Mouse (Mus musculus): ENCODE data around the gene Nudc. TPM values are rescaled to one million over a fixed set of nuclear protein-coding genes. Genes with fewer than 3 reads are reported as not detected.
"Not testable (repeated sequence)": the region's sequence is repeated elsewhere in the genome, so short reads cannot be mapped to it uniquely, and the experiment has no call there.

Nudc gene
- total RNA-seq, 2 experiments from 2014 or later = 250 to 271 TPM

GRCm38 (mm10) chr4:133552768-133553447 lies 7.1 kb upstream of the Nudc start, which contains the start of gene Nr0b2:
Nr0b2 (plus strand) TSS chr4:133553376.
- no peak for ATAC-seq (replicated peaks; ENCODE audit: low FRiP score, low TSS enrichment, poor library complexity, severe bottlenecking)

GRCm38 (mm10) chr4:133552029-133552428 lies 6.2 kb upstream of the Nudc start:
- no peak for ATAC-seq (replicated peaks; ENCODE audit: low FRiP score, low TSS enrichment, poor library complexity, severe bottlenecking)

- no peak for ATAC-seq (replicated peaks; ENCODE audit: low FRiP score, low TSS enrichment, poor library complexity, severe bottlenecking)
Measured at GRCm38 (mm10) chr4:133536652-133537051, 9.1 kb downstream of the Nudc start.

- ATAC-seq (replicated peaks; ENCODE audit: low FRiP score, low TSS enrichment, poor library complexity, severe bottlenecking) = no peak
Measured at GRCm38 (mm10) chr4:133536081-133536480, 9.7 kb downstream of the Nudc start.

- no peak for ATAC-seq (replicated peaks; ENCODE audit: low FRiP score, low TSS enrichment, poor library complexity, severe bottlenecking)
Measured at GRCm38 (mm10) chr4:133532777-133533176, 13.0 kb downstream of the Nudc start.

GRCm38 (mm10) chr4:133527788-133528187 lies 18.0 kb downstream of the Nudc start:
- ATAC-seq (replicated peaks; ENCODE audit: low FRiP score, low TSS enrichment, poor library complexity, severe bottlenecking) = no peak

GRCm38 (mm10) chr4:133521502-133521901 lies 24.3 kb downstream of the Nudc start:
- ATAC-seq (replicated peaks; ENCODE audit: low FRiP score, low TSS enrichment, poor library complexity, severe bottlenecking) = no peak

GRCm38 (mm10) chr4:133519369-133519665 lies 26.5 kb downstream of the Nudc start:
- no peak for ATAC-seq (replicated peaks; ENCODE audit: low FRiP score, low TSS enrichment, poor library complexity, severe bottlenecking)

GRCm38 (mm10) chr4:133518601-133519368 lies 27.0 kb downstream of the Nudc start, which contains the start of gene Kdf1:
Kdf1 (plus strand) TSS chr4:133518963.
- no peak for ATAC-seq (replicated peaks; ENCODE audit: low FRiP score, low TSS enrichment, poor library complexity, severe bottlenecking)

- ATAC-seq (replicated peaks; ENCODE audit: low FRiP score, low TSS enrichment, poor library complexity, severe bottlenecking) = peak; percentile 86
Measured at GRCm38 (mm10) chr4:133512972-133513371, 32.8 kb downstream of the Nudc start.

GRCm38 (mm10) chr4:133512511-133512910 lies 33.3 kb downstream of the Nudc start:
- not testable (repeated sequence) for ATAC-seq (replicated peaks; ENCODE audit: low FRiP score, low TSS enrichment, poor library complexity, severe bottlenecking)

GRCm38 (mm10) chr4:133511050-133511449 lies 34.7 kb downstream of the Nudc start:
- no peak for ATAC-seq (replicated peaks; ENCODE audit: low FRiP score, low TSS enrichment, poor library complexity, severe bottlenecking)

GRCm38 (mm10) chr4:133508990-133509389 lies 36.8 kb downstream of the Nudc start:
- ATAC-seq (replicated peaks; ENCODE audit: low FRiP score, low TSS enrichment, poor library complexity, severe bottlenecking) = no peak

- peak; percentile 30 for ATAC-seq (replicated peaks; ENCODE audit: low FRiP score, low TSS enrichment, poor library complexity, severe bottlenecking)
Measured at GRCm38 (mm10) chr4:133506573-133506972, 39.2 kb downstream of the Nudc start.

GRCm38 (mm10) chr4:133504755-133505485 lies 40.9 kb downstream of the Nudc start:
- ATAC-seq (replicated peaks; ENCODE audit: low FRiP score, low TSS enrichment, poor library complexity, severe bottlenecking) = 0 out of 2 replicates have a peak, but pooled peaks have one; percentile 19

- ATAC-seq (replicated peaks; ENCODE audit: low FRiP score, low TSS enrichment, poor library complexity, severe bottlenecking) = no peak
Measured at GRCm38 (mm10) chr4:133504300-133504699, 41.5 kb downstream of the Nudc start.

GRCm38 (mm10) chr4:133501514-133501913 lies 44.3 kb downstream of the Nudc start:
- no peak for ATAC-seq (replicated peaks; ENCODE audit: low FRiP score, low TSS enrichment, poor library complexity, severe bottlenecking)

GRCm38 (mm10) chr4:133498160-133498724 lies 47.6 kb downstream of the Nudc start, which contains the start of gene Trnp1:
Trnp1 (minus strand) TSS chr4:133498550.
- peak; percentile 88 for ATAC-seq (replicated peaks; ENCODE audit: low FRiP score, low TSS enrichment, poor library complexity, severe bottlenecking)

GRCm38 (mm10) chr4:133497461-133498159 lies 48.2 kb downstream of the Nudc start:
- no peak for ATAC-seq (replicated peaks; ENCODE audit: low FRiP score, low TSS enrichment, poor library complexity, severe bottlenecking)

Data from megakaryocyte-erythroid progenitor cell, adult 5-6 weeks (primary cell).